Mouse (Mus musculus) MN1 (cell line): ENCODE results near the gene Tomm34.

Experiments used
- DNase-seq: peaks from one replicate; pipeline ENCODE4 v3.0.0-alpha.2; 2016; ENCODE audit warnings: low spot score

Gene Tomm34

DNA sequence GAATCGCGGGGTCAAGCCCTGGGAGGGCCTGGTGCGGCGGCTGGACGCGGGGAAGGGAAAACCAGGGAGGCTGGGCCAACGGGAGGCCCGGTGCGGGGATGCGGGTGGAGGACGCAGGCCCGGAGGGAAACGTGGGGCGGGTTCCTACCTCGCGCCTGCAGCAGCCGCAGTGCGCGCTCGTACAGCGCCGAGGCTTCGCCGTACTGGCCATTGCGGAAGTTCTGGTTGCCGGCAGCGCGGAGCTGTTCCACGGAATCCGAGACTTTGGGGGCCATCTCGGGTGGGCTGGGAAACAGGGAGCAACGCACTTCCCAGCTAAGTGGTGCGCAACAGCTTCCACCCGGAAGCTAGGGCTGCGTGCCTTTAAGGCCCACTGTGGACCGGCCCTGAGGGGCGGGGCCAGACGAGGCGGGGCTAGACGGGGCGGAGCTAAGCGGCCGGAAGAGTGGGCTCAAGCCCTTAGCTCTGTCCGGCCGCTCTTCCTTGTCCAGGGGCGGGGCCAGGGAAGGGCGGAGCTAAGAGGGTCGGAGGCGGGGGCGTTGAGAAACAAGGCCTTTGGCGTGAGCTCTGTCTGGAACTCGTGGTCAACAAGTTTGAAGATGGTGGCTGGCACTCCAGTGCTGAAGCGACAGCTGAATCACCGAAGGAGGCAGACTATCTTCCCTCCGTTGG, at the start of gene Tomm34:
Gene Tomm34, minus strand, starts transcription at position 405 of the 672 bp plus-strand sequence.
- DNase-seq = peak; percentile 95

DNA sequence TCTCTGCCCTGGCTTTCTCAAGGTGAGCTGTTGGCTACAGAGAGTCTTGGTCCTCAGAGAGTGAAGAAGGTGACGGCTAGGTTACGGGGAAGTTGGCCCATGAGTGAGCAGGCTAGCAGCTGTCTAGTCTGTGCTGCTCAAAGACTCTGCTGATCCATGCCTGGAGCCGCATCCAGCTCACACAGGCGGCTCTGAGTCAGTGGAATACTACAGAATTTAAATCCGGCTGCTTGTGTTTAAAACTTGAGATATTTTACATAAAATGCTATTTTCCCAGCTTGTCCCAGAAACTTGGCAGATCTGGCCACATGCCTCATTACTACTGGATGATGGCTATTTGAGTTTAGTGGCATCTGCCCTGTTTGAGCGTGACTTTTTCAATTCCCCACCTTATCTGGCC, 48.5 kb upstream of the Tomm34 start:
- DNase-seq = no peak

DNA sequence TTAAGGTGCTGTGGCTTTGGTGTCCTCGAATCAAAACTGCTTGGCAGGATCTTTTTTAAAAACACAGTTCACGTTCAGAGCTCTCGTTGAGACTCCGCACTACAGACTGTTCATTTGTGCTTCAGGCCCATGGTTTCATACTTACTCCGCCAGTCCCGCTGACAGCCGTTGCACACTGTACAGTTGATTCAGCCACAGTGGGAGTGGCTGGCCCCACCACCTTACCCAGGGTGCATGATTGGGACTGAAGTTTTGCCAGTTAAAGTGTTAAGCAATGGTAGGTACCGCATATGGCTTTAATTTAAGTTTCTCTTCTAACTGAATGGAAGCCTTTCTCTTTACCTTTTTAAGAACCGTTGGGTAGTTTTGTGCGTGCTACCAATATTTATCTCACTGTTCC, 44.6 kb upstream of the Tomm34 start:
- DNase-seq = no peak

DNA sequence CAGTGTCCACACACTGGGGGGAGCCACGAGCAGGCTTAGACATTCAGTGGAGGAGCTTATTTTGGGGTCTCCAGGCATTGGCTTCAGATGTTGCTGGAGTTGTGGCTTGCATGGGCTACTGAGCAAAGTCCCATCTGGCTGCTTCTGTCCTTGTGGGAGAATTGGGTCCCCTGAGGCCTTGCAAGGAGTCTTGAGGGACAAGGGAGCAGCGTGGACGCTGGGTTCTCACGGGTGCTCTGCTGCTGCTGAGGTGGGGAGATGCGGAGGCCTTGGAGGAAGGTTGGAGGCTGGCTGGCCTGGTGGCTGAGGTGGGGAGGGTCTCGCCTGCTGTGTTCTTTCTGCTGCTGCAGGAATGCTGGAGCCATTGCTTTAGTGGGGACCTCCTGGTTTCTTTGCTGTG, 43.1 kb upstream of the Tomm34 start:
- DNase-seq = no peak

DNA sequence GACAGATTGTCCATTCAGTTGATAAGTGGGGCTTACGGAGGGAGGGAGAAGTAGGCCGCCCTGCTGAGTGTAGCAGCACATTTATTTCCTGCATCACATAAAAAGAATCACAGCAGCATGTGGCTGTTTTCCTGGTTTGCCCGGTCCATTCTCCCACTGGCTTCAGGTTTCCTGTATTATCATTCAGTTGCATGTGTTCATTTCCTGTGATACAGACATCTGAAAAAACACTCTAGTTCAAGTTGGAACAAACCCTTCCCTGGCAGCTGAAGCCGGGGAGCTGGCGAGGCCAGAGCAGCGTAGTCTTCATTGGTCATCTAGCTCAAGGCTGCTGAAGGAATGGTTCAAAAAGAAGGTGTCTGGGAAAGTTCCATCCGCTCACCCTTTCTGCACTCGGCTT, 40.6 kb upstream of the Tomm34 start:
- no peak for DNase-seq

DNA sequence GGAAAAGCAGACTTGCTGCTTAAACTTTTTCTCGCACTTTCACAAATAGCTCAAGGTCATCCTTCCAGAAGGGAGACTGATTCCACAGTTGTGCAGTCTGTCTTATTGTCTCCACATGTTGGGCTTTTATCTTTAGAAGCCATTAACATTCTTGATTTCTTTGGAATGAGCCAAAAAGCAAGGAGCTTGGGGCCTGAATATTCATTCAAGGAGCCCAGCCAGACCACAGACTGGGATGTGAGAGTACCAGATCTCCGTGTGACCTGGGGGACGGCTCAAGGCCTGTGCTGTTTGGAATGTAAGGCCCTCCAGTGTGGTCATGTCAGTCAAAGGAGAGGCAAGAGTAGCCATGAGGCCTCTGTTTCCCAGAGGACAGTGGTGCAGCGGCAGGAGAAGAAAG, 37.5 kb upstream of the Tomm34 start:
- no peak for DNase-seq

DNA sequence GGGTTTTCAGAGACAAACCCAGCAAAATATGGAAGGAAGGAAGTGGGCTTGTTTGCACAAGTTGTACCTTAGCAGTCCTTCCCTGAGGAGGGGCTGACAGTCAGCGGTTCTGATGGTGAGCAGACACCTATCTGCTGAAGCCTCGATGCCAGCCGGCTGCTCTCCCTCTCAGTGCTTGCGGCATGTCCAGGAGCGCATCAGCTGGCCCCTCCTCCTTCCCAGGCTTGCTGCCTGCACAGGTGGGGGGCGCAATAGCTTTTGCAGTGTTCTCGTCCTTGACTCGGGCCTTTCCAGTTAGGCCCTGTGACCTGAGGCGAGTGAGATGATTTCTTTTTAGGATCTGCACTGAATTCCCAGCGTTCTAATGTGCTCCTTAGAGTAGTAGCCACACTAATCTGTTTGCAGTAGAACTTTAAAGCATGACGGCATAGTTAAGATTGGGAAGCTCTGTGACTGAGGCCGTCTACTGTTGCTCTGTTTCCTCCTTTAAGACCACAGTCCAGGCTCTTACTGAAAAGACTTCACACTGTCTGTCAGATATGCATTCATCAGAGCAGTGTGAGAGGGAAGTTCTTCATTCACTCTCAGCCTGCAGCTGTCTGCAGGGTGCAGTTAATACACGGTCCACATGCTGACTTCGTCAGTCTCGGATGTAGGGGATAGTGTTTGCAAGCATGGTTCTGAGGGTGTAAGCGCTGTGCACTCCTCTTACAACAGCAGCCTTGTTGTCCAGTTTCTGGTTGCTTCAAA, 36.3 kb upstream of the Tomm34 start:
- DNase-seq = no peak

DNA sequence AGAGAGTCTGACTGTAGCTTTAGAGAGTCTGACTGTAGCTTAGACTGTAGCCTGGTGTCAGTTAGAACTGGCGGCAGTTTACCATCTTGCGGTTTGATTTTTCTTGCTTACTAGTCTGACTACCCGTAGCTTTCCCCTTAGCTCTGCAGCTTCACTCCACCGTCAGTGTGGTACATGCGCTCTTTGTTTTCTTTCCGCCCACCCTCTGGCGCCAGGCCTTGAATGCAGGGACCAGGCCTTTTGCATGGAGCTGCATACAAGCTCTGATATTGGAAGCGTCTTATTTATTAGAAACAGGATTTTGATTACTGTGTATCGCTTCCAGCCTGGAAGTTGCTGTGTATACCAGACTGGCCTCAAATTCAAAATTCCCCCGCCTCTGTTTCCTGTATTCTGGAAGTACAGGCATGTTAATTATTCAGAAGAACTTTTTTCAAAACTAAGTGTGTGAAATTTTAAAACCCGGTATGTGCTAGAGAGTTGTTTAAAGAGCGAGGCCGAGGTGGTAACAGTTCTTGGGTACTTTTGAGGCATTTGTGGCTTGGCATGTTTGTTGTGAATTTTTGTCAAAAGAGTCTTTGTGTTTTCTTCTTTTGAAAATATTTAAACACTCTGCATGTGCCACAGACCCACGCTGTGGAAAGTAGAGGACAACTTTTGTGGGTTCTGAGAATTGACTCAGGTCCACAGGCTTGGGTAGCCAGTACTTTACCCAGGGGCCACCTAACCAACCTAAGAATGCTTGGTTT, 35.5 kb upstream of the Tomm34 start:
- DNase-seq = no peak

DNA sequence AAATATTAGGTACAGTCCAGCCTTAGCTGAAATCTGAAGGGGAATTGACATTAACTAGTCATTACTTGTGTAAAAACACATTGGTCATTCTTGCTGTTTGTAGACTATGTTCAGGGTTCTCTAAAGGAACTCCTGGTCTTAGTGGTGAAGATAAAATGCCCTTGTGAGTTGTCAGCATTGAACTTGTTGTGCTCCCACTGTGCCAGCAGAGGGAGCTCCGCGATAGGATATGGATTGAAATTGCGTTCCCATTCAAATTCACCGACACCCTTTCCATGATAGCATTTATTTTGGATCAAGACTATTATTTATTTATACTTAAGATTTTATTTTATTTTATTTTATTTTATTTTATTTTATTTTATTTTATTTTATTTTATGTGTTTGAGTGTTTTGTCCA, 32.5 kb upstream of the Tomm34 start:
- peak; percentile 48 for DNase-seq

DNA sequence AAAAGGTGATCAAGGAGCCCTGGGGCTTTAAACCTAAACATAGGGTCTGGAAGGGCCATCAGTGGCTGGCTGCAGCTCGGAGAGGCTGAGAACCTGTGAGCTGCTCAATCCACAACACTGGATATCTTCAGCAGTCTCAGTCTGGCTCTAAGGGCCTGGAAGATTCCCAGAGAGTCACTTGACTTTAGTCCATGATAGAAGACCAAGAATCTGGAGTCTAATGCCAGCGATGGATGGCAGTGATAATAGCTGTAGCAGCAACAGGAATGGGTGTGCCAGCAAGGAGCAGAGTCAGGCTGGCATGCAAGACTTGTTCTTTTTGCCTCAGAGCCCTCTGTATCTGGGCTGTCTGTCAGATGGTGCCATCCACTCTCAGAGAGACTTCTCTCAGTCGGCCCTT, 31.4 kb upstream of the Tomm34 start:
- DNase-seq = no peak

DNA sequence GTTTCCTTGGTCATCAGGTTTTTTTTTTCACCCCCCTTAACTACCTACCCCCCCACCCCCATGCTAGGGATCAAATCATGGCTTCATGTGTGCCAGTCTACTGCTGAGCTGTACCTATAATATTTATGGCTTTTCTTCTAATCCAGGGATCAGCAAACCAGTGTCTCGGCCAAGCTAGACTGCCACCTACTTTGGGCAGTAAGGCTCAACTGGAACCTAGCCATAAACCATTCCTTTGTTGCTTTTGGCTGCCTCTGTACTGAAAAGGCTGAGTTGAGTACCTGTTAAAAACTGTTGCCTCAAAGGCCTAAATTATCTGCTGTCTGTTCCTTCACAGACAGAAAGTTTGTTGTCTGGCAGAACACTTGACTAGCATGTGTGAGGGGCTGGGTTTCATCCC, 31.0 kb upstream of the Tomm34 start:
- DNase-seq = no peak

DNA sequence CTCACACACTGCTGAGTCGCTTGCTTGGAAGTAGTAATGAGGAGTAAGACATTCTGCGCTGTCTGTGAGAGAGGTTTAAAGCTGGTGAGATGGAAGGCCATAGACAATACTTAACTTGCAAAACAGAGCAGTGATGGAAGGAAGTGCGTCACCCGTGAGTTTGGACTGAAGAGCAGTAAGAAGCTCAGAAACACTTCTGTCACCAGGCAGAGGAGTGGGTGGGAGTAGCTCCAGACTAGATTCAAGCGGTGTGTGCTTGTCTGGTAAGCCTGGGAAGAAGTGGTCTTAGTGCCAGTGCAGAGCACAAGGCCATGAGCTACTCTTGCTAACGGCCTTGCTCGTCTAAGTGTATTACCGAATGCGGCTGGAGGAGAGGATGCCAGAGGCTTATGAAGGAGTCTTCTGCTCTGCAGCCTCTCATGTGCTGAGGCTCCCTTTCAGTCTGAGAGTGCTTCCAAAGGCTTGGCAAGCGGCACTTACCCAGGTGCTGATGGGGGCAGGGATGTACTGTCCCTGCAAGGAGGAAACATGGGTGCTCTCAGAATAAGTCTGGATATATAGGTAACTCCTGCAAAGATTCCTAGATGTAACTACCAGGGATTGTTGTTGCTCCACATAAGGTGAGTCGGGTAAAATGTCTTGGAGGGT, 27.8 kb upstream of the Tomm34 start:
- DNase-seq = no peak

DNA sequence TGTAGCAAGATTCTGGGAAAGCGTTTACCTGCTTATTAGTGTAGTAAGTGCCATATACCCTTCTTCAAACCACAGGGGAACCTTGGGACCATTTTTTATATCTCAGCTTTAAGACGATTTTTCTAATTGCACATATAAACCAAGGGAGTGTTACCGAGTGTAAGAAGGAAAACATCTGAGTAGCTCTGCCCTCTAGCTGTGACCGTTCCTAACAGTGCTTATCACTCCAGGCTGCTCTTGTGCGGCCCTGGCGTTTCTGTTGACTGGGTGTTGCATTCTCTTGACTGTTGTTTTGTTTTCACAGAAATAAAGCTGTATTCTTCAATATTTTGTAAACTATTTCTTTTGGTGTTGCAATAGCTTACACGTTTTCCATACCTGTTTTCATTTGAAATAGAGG, 23.2 kb upstream of the Tomm34 start:
- no peak for DNase-seq

DNA sequence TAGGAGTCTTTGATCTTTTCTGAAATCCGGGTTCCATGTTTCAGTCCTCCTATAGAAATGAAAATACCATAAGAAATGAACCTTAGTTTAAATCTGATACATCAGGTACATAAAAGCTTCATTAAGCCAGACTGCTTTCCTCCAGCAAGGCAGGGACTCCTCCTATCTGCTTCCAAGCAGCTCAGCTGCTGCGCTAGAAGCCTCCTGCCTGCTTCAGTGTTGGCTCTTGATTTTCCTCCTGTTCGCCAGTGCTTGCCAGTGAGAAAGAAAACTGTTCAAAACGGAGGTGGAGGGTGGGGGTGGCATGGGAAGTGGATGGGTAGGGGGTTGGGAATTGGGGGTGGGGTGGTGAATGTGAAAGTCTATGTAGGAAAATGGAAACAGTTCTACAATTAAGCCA, 18.5 kb upstream of the Tomm34 start:
- no peak for DNase-seq

DNA sequence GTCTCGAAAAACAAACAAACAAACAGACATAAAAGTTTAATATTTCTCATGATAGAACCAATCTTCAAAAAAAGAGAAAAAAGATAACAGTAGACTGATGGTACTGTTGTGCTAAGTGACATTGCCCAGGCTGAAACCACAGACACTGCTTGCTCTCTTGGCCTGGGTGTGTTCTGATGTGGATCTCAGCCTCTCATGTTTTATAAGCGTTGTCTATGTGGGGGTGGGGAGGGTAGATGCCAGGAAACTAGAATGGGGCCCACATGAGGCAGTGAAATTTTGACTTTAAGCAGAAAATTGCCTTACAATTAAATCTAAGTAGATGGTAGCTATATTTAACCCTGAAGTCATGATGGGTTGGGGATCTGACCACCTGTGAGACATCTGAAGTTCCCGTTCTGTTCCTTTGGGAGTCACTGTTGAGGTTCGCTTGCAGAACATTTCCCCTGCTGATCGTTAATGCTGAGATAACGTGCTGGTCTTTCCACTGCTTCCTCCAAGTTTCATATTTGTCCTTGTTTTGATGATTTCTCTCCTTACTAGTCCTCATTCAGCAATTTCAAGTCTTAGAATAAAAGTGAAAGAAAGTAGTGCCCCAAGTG, 16.5 kb upstream of the Tomm34 start:
- DNase-seq = no peak

DNA sequence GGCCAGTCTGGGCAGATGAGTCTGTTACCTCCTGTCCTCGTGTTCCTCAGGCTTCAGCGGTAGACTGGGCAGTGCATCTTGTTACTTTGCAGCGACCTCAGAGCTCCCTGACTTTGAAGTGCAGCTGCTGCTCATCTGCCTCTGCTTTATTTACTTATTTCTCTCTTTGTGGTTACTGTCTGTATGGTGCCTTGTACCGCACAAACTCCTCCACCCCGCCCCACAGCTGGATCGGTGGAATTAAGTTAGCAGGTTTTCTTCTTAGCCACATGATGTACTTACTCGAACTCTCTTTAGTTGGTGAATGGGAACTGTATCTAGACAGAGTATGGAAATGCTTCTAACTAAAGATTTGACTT, 13.4 kb upstream of the Tomm34 start:
- DNase-seq = no peak

DNA sequence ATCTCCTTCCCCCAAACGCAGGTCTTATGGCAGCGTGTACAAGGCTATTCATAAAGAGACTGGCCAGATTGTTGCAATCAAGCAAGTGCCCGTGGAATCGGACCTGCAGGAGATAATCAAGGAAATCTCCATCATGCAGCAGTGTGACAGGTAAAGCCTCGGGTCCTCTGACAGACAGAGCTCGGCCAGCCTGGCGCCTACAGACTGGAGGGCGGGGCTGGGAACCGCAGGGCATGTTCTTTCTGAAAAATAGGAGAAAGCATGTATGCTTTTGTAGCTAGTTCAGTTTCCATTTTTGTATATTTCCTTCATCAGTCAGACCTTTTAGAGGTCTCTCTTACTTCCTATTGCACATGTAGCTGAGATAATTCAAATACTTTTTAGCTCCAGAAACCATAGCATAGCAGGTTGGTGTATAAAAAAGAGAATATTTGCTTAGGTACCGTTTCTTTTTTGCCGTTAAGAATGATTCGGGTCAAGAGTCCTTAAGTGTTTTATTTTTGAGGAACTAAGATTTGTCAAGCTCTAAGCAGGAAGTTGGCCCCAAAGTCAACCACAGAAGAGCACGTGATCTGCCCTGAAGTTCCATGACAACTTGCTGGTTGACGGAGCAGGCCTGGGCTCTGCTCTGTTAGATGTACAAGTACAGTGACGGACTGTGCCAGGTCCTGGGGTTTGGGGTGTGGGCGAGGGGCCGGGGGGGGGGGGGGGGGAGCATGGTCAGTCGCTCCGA, 12.8 kb upstream of the Tomm34 start:
- no peak for DNase-seq

DNA sequence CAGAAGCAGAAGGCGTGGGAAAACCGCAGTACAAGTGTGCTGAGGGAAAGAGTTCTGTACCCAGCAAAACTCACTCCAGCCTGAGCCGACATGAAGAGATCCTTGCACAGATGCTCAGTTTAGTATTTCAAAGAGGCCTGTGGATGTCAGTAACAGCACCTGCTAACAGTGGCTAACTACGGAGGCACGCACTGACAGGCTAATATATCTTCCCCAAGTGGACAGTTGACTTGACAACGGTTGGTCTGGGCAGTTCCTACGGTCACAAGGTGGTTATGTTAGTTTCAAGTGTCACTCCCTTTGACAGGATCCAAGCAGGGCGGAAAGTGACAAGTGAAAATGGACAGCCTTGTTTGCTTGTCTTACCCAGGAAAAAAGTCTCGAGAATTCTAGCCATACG, 11.2 kb upstream of the Tomm34 start:
- no peak for DNase-seq

DNA sequence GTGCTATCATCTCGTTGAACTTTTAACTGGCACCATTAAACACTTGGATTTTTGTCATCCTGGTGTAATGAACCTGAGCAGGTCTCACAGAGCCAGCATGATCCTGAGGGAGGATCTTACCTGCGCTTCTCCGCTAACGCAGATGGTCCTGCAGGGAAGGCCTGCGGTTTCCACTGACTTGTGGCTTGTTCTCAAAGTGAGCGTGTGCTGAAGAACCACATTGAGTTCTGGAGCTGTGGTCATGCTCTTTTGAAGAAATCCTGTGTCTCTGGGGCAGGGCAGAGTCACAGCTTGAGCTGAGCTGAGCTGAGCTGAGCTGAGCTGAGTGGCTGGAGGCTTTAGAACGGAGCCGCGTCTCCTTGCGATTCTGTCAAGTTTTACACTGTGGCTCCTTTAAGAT, 10.6 kb upstream of the Tomm34 start:
- DNase-seq = no peak

DNA sequence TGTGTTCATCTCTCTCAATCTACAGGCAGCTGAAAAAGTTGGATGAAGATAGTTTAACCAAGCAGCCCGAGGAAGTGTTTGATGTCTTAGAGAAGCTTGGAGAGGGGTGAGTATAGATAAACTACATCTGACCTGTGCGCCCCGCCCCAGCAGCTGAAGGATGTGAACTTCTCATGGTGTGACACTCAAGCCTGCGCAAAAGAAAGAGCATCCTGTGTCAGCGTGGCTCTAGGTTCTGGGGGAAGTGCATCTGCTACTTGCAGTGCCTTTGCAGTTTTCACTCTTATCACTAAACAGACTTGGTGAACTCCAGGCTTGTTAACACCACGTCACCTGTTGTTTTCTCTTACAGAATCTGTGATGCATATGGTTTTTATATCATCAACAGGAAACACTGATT, 8.5 kb upstream of the Tomm34 start:
- no peak for DNase-seq

DNA sequence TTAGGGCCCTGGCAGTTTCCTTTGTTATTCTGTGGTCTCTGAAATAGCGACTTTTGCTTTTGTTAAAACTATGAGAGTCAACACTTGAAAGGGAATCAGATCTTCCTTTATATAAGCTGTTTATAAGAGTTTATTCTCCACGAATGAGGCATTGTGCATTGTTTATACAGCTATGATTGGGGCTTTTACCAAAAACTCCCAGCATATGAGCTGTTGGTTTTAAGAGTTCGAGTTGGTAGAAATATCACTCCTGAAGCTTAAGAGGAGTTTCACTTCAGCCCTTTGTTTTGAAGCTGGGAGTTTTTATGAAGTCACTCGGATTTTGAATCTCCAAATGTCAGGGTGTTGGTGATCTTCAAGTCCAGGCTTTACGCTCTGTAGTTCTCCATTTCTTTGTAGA, 6.9 kb upstream of the Tomm34 start:
- DNase-seq = no peak
